Mouse (Mus musculus) frontal cortex, adult 2 months (tissue): ENCODE results near the gene Pou2af1. TPM values are rescaled to one million over a fixed set of nuclear protein-coding genes. Genes with fewer than 3 reads are reported as not detected.

ENCODE experiments used
- DNase-seq, 2 experiments: peaks; one replicate each; pipeline ENCODE4 v3.0.0; 2022; ENCODE audit warnings: low spot score in 1 of 2; ENCODE audit errors: extremely low spot score in 1 of 2
- polyA plus RNA-seq: library from polyadenylated mRNA; depleted of rRNA; stranded (reverse); fragments of >200 nt; gene quantifications from 2 replicates; pipeline ENCODE4 v1.2.3, GENCODE M21; 2012

Pou2af1 gene
- polyA plus RNA-seq, 1 experiment = 0.22 TPM

GRCm38 (mm10) chr9:51215949-51216348 lies 2.4 kb downstream of the Pou2af1 start:
- no peak for DNase-seq

- no peak for DNase-seq
Observed at GRCm38 (mm10) chr9:51225636-51226166, 12.2 kb downstream of the Pou2af1 start.

DNA sequence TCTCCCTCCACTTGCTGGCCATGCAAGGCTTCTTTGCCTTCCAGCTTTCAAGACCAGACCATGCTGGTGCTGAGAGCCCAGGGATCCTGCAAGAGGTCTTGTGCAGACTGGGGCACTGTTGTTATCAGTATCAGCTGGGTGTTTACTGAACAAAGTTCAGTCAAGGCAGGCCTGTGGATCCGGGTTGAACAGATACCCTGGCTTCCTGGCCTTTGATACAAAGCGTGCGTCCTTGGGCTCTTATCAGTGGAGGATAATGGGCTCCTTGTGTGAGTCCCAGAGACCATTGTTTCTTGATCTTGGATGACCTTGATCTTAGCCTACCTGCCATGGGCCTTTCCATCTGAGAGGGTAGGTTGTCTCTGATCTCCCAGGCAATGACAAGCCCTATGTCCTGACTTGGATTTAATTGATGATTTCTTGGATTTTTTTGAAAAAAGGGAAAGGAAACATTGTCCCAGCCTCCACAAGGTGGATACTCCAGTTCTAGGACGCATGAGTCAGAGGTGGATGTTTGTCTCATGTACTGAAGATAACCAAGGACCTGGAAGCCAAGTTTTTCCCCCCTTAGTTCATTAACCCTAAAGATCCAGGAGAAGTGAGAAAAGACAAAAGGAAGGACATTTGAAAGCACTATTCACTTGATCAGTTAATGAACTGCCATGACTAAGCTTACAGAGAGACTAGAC lies 17.3 kb downstream of the Pou2af1 start:
- no peak for DNase-seq

- DNase-seq = no peak
Observed at GRCm38 (mm10) chr9:51232163-51232562, 18.7 kb downstream of the Pou2af1 start.

GRCm38 (mm10) chr9:51238741-51239385 lies 25.4 kb downstream of the Pou2af1 start:
- peak; percentile 75 to 84 for DNase-seq

GRCm38 (mm10) chr9:51256780-51257502 lies 43.4 kb downstream of the Pou2af1 start:
- no peak for DNase-seq

DNA sequence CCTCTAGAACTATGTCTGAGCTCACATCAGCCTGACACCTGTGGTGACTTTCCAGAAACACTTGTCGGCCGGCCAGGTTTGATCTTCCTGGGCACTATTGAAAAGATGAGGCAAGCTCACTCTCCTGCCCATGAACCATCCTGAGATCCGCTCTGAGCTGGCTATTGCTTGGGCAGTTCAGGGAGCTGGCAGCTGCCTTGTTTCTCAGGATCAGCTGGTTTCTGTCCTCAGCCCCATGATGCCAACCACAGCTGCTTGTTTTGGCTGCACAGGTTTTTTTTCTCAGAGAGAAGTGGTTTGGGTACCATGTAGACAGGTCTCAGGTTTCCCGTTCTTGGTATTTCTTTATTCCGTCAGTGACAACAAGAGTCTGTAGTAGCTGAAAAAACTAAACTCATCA lies 44.9 kb downstream of the Pou2af1 start:
- no peak for DNase-seq

DNA sequence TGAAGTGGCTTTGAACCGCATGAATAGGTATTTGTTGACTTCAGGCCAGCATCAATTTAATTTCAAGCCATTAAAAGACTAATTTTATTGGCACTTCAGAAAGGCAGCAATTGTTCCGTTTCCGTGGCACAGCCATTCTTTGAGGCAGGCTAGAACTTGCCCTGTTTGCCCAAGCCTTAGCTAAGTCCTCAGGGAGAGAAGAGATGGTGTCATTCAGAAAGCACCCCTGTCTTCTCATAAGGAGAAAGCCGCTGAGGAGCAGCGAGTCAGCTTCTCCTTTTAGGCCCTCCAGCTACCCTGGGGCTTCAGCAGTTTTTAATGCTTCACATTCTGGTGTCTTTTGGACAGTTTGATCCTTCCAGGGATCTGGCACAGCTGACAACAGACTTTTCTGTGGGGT lies 55.3 kb downstream of the Pou2af1 start:
- no peak for DNase-seq

DNA sequence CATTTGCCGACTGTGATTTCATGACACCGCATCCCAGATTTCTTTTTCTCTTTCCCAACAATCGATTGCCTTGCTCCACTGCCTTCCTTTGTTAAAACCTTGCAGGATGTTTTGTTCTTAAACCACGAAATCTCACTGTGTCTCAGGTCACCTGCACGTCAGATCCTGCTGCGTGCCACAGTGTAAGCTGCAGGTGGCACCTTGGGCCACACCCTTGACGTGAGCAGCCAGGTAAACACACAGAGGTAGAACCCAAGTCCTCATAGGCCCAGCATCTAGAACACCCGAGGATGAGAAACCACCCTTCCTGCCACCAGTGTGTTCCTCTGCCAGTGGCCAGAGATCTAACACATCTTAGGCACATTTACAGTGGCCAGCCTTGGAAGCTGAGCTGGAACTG lies 57.6 kb downstream of the Pou2af1 start:
- no peak for DNase-seq

DNA sequence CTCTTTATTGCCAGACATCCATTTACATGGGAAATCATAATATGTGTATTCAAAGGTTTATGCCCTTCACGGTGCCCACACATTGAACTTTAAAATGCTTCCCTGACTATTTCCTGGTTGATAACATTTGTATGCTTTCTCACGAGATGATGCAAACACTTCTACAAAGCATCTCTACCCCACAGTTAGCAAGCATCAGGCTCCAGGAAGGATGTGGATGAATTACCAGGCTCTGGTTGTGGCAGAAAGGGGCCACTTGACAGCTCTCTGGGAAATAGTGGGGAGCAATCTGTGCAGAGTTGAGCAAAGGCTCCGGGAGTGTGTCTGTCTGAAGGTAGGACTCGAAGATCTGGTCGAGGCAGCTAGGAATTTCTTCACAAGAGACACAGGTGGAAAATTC lies 58.6 kb downstream of the Pou2af1 start:
- DNase-seq = no peak

DNA sequence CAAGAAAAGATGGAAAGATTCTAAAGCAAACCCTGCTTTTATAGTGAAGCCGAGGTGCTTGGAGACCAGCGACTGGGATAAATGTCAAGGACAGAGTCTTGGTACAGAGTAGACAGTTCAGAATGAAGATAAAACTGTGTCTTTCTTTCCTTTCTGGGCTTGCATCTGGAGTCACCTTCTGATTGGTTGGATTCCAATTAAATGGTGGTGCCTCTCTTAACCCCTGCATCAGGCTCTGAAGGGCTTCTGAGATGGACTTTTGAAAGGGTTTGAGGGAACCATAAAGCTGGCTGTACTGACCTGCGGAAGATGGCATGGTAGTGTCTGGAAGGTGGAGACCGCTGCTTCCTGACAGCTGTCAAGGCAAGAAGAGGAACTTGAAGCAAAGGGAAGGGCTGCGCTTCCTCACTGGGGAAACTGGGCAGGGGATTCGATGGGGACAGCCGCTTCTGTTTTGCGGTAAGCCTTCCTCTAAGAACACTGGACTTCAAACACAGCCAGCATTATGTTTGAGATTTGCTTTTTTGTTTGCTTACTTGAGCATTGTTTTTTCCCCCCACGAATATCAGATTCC lies 60.2 kb downstream of the Pou2af1 start:
- DNase-seq = no peak

GRCm38 (mm10) chr9:51274678-51275077 lies 61.2 kb downstream of the Pou2af1 start:
- no peak for DNase-seq

GRCm38 (mm10) chr9:51277834-51278498 lies 64.5 kb downstream of the Pou2af1 start:
- no peak for DNase-seq

DNA sequence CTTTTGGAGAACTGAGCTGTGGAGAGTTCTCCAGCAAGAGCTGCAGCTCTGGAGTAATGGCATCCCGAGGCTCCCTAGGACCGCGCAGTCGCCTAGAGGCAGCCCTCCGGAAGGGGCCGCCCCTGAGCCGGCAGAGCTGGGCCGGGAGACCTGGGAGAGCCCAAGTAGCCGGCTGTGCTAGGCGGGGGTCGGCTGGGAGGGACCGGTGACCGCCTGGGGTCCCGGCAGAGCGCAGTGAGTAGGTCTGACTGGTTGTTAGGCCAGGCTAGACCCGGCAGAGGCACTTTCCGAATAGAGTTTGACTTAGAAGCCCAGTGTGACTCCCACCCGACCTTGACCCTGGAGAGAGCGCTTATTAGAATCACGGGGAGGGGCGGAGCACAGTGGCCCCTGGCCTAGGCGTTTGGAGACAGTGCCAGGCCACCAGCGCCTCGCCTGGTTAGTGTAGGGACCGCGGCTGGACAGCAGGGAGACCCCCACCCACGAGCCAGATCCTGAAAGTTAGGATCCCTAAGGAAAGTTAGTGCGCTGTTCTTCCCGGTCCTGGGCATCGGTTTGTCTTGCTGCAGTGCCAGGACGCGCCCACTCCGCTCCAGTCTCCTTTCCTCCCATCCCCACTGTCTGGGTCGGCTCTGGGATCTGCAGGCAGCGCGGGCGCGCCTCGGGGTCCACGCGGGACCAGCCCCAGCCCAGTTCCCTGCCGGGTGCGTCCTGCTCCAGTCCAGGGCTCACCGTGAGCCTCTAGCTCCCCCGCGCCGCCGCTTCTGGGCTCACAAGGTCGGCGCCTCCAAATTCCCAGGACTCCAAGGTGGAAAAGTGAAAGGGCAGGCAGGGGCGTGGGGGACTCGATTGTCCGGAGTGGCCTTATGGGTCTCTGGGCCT lies 65.2 kb downstream of the Pou2af1 start, which contains the start of gene Colca2:
Gene Colca2 (minus strand): TSS at position 70 of the 882 bp plus-strand sequence.
- peak; percentile 13 to 66 for DNase-seq

GRCm38 (mm10) chr9:51286079-51286478 lies 72.6 kb downstream of the Pou2af1 start:
- DNase-seq = no peak
